Mouse (Mus musculus) B cell, adult 2 months (primary cell): ENCODE measurements at regions not wholly inside any gene's neighbourhood (a gene's known extent, or its start where the extent isn't known, plus 50 kb on each side); places are given as distances from the start of the nearest gene placed in this dataset.

Experiments
- DNase-seq, 2 experiments: peaks; one replicate each; pipeline ENCODE4 v3.0.0; 2022

- no peak for DNase-seq
These were observed 396.1 kb downstream of the Wdr11 start for GRCm38 (mm10) chr7:129987713-129988112.

DNA sequence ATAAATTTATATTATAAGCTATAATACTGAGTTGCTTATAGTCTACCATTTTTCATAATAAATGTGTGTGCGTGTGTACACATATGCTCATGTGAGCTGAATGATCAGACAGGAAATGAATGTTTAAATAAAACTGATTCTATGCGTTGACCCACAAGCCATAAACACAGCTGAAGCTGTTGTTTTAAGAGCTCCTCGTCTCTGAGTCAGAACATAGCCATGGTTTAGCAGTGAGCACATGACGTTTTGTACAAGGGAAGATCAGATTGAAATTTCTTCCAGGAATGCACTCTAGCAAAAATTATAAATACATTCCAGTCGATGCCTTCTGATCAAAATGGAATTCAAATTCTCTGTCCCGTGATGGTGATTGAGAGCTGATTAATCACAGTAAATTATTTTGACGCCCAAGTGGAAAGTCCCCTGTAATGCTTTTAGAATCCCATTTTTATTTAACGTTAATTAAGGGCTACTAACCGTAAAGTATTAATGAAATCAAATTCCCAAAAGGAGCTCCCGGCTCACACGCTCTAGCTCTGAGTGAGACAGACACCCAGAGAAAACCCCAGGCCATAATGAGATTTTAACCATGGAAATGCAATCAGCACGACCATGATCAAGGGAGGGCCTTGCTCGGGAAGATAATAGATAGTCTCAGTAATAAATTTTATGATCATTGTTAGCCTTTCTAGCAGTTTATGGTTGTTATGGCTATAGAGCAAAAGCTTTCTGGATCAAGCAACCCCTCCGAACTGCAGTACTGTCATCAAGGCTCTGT is 402.0 kb downstream of the Wdr11 start:
- DNase-seq = no peak

DNA sequence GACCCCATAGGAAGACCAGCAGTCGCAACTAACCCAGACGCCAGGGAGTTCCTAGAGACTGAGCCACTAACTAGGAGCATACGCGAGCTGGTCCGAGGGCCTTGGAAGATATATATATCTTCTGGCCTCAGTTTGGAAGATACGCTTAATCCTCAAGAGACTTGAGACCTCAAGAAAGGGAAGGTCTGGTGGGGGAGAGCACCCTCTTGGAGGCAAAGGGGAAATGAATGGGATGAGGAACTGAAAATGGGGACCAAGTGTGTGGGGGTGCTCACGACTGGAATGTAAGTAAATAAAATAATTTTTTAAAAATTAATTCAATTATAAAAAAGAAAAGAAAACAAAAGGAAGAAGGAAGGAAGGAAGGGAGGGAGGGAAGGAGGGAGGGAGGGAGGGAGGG is 403.9 kb downstream of the Wdr11 start:
- no peak for DNase-seq

GRCm38 (mm10) chr7:130001064-130001463 is 409.4 kb downstream of the Wdr11 start:
- DNase-seq = no peak

- no peak for DNase-seq
These were observed 410.3 kb downstream of the Wdr11 start for GRCm38 (mm10) chr7:130002002-130002401.

GRCm38 (mm10) chr7:130005406-130005805 is 413.7 kb downstream of the Wdr11 start:
- no peak for DNase-seq

GRCm38 (mm10) chr7:130007993-130008583 is 416.4 kb downstream of the Wdr11 start:
- no peak for DNase-seq

DNA sequence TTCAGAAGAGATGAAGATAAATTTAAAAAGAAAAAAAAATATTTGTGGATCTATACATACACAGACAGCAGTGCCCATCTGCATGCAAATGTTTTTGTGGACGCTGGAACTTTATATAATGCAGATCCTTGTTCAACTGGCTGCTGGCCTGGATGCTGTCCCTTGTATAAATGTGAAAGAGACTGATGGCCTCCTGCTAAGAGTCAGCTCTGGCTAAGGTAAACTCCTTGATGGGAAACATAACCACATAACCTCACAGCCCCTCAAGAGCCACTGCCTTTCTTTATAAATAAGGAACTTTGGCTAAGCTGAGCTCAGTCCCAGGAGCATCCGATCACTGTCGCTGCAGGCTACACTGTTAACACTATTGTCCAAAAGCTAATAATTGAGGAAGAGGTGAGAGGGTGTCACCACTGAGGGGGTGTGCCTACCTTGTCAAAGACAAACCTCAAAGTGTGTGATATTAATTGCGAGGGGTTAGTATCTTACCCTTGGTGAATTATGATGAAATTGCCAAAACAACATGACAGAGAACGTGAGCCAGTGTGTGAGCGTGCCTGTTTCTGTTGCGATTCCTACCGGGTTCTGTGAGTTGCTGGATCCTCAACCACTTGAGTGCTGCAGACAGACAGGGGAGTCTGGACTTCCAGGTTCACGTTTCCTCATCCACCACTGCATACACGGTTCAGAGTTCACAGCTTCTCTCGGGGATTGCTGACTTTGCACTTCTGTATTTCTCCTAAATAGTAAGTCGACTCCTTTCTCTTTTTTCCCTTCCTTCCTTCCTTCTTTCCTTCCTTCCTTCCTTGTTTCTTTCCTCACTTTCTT is 417.1 kb downstream of the Wdr11 start:
- DNase-seq = no peak

DNA sequence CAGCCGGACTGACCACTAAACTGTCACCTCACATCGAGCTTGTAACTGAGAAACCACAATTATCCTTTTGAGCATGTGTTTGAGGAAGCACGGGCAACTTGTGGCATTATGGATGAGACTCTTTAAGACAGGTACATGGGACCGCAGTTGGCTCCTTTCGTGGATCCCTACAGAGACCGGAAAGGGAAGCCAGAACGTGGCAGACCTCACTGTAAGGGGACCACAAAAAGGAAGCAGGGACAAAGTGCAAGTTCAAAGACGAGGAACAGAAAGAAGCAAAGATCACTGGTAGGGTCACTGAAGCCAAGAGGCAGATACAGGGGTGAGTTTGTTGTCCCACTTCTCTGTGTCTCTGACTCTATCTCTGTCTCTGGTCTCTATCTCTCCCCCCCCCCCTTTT is 420.4 kb downstream of the Wdr11 start:
- no peak for DNase-seq

GRCm38 (mm10) chr7:130013109-130013508 is 421.4 kb downstream of the Wdr11 start:
- no peak for DNase-seq

DNA sequence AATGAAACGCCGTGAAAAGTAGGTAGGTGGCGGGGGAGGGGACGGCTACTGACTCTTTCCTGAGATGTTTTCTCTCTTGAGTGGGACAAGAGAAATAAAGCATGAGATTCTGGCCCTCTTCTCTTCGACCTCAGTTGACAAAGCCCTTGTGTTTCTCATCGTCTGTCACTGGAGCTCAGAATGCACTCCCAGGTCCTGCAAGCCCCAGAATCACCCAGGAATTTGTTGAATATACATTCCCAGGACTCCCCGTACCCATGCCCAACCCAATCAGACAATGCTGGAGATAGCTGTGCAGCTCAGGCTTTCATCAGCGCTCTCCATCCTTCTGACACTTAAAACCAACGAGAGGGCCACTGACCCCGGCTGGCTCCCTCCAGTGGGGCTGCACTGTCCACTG is 422.9 kb downstream of the Wdr11 start:
- DNase-seq = no peak

- no peak for DNase-seq
These were observed 423.8 kb downstream of the Wdr11 start for GRCm38 (mm10) chr7:130015375-130016014.

DNA sequence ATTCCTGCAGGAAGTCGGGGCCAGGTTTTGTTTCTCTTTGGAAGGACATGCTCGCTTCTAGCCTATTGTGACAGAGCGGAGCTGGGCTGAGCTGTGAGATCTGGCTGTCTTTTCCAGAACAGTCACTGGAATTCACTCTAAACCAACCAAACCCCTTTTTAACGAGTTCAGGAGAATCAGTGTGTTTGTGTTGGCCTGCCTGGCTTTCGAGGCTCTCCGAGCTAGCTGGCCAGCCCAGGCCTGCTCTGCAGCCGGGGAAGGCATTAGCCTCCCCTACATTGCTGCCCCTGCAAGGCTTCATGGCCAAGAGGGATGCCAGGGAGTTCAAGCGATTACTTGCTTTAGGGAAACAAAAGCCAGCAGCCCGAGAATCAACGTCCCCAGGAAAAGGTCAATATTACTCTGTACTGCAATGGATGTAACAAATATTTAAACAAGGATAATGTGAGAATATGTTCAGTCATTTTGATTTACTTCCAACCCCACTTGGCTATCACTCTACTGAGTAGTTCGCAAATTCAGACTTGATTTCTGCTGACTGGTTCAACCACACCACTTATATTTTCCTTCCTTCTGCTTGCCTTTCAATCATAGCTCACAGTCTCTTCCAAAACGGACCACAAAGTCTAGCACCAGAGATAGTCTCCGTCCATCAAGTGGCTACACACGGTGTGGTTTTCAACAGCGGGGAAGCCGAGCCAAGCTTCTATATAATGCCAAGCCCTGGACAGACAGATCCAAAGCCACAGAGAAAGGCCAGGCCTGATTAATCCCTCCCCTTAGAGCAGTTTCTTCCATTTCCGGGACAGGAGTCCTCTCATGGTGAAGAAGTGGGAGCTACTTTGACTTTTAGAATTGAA is 424.6 kb downstream of the Wdr11 start:
- no peak for DNase-seq

GRCm38 (mm10) chr7:130018891-130019290 is 427.2 kb downstream of the Wdr11 start:
- no peak for DNase-seq

DNA sequence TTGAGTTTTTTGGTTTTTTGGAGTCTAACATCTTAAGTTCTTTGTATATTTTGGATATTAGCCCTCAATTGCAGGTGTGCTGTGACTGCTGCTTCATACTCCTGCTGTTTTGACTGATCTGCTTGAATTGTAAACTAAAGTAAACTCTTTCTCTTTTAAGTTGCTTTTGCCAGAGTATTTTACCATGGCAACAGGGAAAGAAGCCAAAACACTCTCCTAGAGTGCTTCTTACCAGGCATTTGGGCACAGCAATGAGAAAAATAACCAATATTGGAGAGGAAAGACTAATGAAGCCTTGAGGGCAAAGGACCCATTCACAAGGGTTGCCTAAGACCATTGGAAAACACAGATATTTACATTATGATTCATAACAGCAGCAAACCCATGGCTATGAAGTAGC is 437.3 kb downstream of the Wdr11 start:
- no peak for DNase-seq

DNA sequence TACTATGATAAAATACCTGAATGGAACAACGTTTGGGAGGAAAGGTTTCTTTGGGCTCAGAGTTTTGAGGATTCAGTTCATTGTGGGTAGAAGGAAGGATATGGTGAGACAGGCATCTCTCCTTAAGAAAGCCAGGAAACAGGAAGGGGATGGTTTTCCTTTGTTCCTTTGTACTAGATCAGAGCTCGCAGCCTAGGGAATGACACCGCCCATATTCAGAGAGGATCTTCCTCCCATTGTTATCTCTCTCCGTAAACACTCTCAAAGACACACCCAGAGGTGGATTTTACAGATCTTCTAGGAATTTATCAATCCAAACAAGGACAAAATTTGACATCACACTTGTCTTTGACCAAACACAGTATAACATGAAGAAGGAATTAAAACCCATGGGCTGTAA is 439.0 kb downstream of the Wdr11 start:
- DNase-seq = no peak

DNA sequence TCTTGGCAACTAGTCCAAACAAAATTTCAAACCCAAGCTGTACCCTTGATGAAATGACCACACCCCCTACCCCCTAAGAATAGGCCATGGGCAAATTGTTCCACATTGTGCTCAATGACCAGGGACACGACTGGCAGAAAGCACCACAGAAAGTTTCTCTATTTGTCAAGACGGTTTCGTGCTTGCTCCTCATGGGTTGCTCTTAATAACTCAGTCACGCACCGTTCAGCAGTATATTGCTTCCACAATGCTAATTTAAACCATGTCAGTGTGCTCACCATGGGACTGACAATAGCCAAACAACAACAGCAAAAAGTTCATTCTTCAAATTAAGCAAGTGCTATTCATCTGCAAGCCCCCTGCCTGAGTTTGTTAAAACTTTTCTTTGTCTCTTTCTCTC is 444.6 kb downstream of the Wdr11 start:
- no peak for DNase-seq

- no peak for DNase-seq
These were observed 445.3 kb downstream of the Wdr11 start for GRCm38 (mm10) chr7:130036845-130037572.

DNA sequence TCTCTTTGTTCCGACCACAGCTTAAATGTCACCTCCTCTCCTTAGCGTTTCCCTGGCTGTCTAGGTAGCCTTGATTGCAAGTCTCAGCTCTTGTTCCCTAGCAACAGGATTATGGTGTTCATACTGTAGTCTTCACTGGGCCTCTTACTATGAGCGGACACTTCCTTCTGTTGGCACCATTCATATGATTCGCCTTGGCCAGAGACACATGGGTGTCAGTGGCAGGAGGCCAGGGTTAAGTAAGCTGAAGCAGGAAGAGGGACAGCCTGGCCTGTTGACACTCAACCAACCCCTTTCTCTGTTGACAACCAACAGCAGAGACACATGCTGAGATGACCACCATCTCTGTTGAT is 445.9 kb downstream of the Wdr11 start:
- no peak for DNase-seq

DNA sequence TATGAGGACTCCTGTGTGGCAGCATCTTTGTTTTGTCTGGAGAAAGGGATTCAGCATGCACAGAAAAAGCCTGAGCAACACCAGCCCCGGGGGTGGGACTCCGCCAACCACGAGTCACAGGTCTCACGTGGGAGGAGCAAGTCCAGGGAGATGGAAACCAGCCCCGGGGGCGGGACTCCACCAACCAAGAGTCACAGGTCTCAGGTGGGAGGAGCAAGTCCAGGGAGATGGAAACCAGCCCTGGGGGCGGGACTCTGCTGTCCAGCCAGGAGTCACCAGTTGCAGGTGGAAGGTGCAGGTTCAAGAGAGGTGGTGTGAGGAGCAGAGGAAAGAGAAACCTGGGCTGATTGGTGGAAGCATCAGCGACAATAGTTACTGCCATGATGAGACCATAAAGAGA is 448.9 kb downstream of the Wdr11 start:
- DNase-seq = no peak

- no peak for DNase-seq
These were observed 449.8 kb downstream of the Wdr11 start for GRCm38 (mm10) chr7:130041402-130041965.
